Mouse (Mus musculus): ENCODE data around the gene Grb10. TPM values are rescaled to one million over a fixed set of nuclear protein-coding genes. Genes with fewer than 3 reads are reported as not detected.

Grb10 gene
- polyA plus RNA-seq, 1 experiment from 2014 or later = 121 TPM

GRCm38 (mm10) chr11:11892993-11893602, 145.4 kb downstream of the Grb10 start:
- no peak for DNase-seq
- H3K4me3 ChIP-seq (ENCODE audit: low read depth, low read length) = no peak overlapping the region
- H3K9me3 ChIP-seq (ENCODE audit: low read length) = peaks cover 4% of the 10 kb centered on the region
- no peak for ATAC-seq
- H3K4me1 ChIP-seq (ENCODE audit: insufficient read depth) = peaks cover 7% of the 10 kb centered on the region
- WGBS (ENCODE audit: insufficient replicate concordance) = 56% methylated on average over 10 of the region's 10 CpGs
- H3K27me3 ChIP-seq (ENCODE audit: insufficient read depth, low read length) = no peaks in the 10 kb centered on the region
- no peak overlapping the region for H3K9ac ChIP-seq (replicated peaks)
- H3K4me2 ChIP-seq (ENCODE audit: low read depth, low read length) = no peak overlapping the region
- H3K36me3 ChIP-seq (replicated peaks; ENCODE audit: insufficient read depth, low read length) = no peaks in the 10 kb centered on the region; the same call in 1 of the 2 replicates
- TF ChIP-seq EP300 (IDR thresholded peaks at IDR 0.05; ENCODE audit: low read depth) = no peak
- no peak overlapping the region for H3K27ac ChIP-seq (ENCODE audit: low read depth)

GRCm38 (mm10) chr11:11891832-11892231, 146.7 kb downstream of the Grb10 start:
- Histone ChIP-seq H3K27me3 (ENCODE audit: insufficient read depth, low read length) (no peaks in the 10 kb centered on the region), H3K4me2 (ENCODE audit: low read depth, low read length) (no peak overlapping the region), H3K9me3 (ENCODE audit: low read length) (peaks cover 4% of the 10 kb centered on the region), H3K27ac (ENCODE audit: low read depth) (no peak overlapping the region), H3K9ac (replicated peaks) (no peak overlapping the region), H3K36me3 (replicated peaks; ENCODE audit: insufficient read depth, low read length) (no peaks in the 10 kb centered on the region; the same call in 1 of the 2 replicates), H3K4me1 (ENCODE audit: insufficient read depth) (peaks cover 14% of the 10 kb centered on the region), H3K4me3 (ENCODE audit: low read depth, low read length) (no peak overlapping the region)
- ATAC-seq (no peak), DNase-seq (no peak)
- TF ChIP-seq EP300 (IDR thresholded peaks at IDR 0.05; ENCODE audit: low read depth) (no peak), CTCF (IDR thresholded peaks at IDR 0.05; ENCODE audit: low read depth) (no peak)

GRCm38 (mm10) chr11:11890139-11890741, 148.2 kb downstream of the Grb10 start:
- ATAC-seq = no peak

GRCm38 (mm10) chr11:11888727-11889126, 149.8 kb downstream of the Grb10 start:
- no peaks in the 10 kb centered on the region; the same call in 1 of the 2 replicates for H3K36me3 ChIP-seq (replicated peaks; ENCODE audit: insufficient read depth, low read length)
- no peak overlapping the region for H3K4me2 ChIP-seq (ENCODE audit: low read depth, low read length)
- DNase-seq = no peak
- no peak for TF ChIP-seq EP300 (IDR thresholded peaks at IDR 0.05; ENCODE audit: low read depth)
- no peak for TF ChIP-seq CTCF (IDR thresholded peaks at IDR 0.05; ENCODE audit: low read depth)
- H3K4me1 ChIP-seq (ENCODE audit: insufficient read depth) = peaks cover 35% of the 10 kb centered on the region
- peaks cover 4% of the 10 kb centered on the region for H3K9me3 ChIP-seq (ENCODE audit: low read length)
- H3K27ac ChIP-seq (ENCODE audit: low read depth) = no peak overlapping the region; the same call in 1 of the 2 replicates
- no peak overlapping the region for H3K4me3 ChIP-seq (ENCODE audit: low read depth, low read length)
- 48% methylated on average over 3 of the region's 3 CpGs for WGBS (ENCODE audit: insufficient replicate concordance)
- no peak overlapping the region for H3K9ac ChIP-seq (replicated peaks)
- no peaks in the 10 kb centered on the region for H3K27me3 ChIP-seq (ENCODE audit: insufficient read depth, low read length)
- no peak for ATAC-seq

More at GRCm38 (mm10) chr11:11890139-11890741, 148.2 kb downstream of the Grb10 start:
- DNase-seq = no peak
- Histone ChIP-seq H3K27ac (ENCODE audit: low read depth) (no peak overlapping the region), H3K9ac (replicated peaks) (no peak overlapping the region), H3K36me3 (replicated peaks; ENCODE audit: insufficient read depth, low read length) (no peaks in the 10 kb centered on the region; the same call in 1 of the 2 replicates), H3K27me3 (ENCODE audit: insufficient read depth, low read length) (no peaks in the 10 kb centered on the region), H3K9me3 (ENCODE audit: low read length) (peaks cover 4% of the 10 kb centered on the region), H3K4me3 (ENCODE audit: low read depth, low read length) (no peak overlapping the region), H3K4me2 (ENCODE audit: low read depth, low read length) (no peak overlapping the region), H3K4me1 (ENCODE audit: insufficient read depth) (peaks cover 27% of the 10 kb centered on the region)
- 73% methylated on average over 10 of the region's 10 CpGs for WGBS (ENCODE audit: insufficient replicate concordance)
- TF ChIP-seq EP300 (IDR thresholded peaks at IDR 0.05; ENCODE audit: low read depth) = no peak
- no peak for TF ChIP-seq CTCF (IDR thresholded peaks at IDR 0.05; ENCODE audit: low read depth)

GRCm38 (mm10) chr11:11888051-11888450, 150.4 kb downstream of the Grb10 start:
- H3K4me1 ChIP-seq (ENCODE audit: insufficient read depth) = peaks cover 35% of the 10 kb centered on the region
- no peak for DNase-seq
- 59% methylated on average over 3 of the region's 3 CpGs for WGBS (ENCODE audit: insufficient replicate concordance)

GRCm38 (mm10) chr11:11886403-11886998, 152.0 kb downstream of the Grb10 start:
- no peak overlapping the region for H3K27ac ChIP-seq (ENCODE audit: low read depth)
- ATAC-seq = no peak

More at GRCm38 (mm10) chr11:11888051-11888450, 150.4 kb downstream of the Grb10 start:
- ATAC-seq = no peak
- TF ChIP-seq CTCF (IDR thresholded peaks at IDR 0.05; ENCODE audit: low read depth) (no peak), EP300 (IDR thresholded peaks at IDR 0.05; ENCODE audit: low read depth) (no peak)
- Histone ChIP-seq H3K27me3 (ENCODE audit: insufficient read depth, low read length) (no peaks in the 10 kb centered on the region), H3K4me3 (ENCODE audit: low read depth, low read length) (no peak overlapping the region), H3K4me2 (ENCODE audit: low read depth, low read length) (no peak overlapping the region), H3K27ac (ENCODE audit: low read depth) (no peak overlapping the region), H3K36me3 (replicated peaks; ENCODE audit: insufficient read depth, low read length) (no peaks in the 10 kb centered on the region; the same call in 1 of the 2 replicates), H3K9me3 (ENCODE audit: low read length) (peaks cover 4% of the 10 kb centered on the region), H3K9ac (replicated peaks) (no peak overlapping the region)

More at GRCm38 (mm10) chr11:11886403-11886998, 152.0 kb downstream of the Grb10 start:
- Histone ChIP-seq H3K9me3 (ENCODE audit: low read length) (peaks cover 4% of the 10 kb centered on the region), H3K27me3 (ENCODE audit: insufficient read depth, low read length) (no peaks in the 10 kb centered on the region), H3K4me2 (ENCODE audit: low read depth, low read length) (peak overlapping the region; percentile 24; the same call in 1 of the 2 replicates), H3K4me3 (ENCODE audit: low read depth, low read length) (no peak overlapping the region), H3K9ac (replicated peaks) (no peak overlapping the region), H3K4me1 (ENCODE audit: insufficient read depth) (peaks cover 40% of the 10 kb centered on the region), H3K36me3 (replicated peaks; ENCODE audit: insufficient read depth, low read length) (no peaks in the 10 kb centered on the region; the same call in 1 of the 2 replicates)
- 19% methylated on average over 4 of the region's 4 CpGs for WGBS (ENCODE audit: insufficient replicate concordance)
- TF ChIP-seq CTCF (IDR thresholded peaks at IDR 0.05; ENCODE audit: low read depth) (no peak), EP300 (IDR thresholded peaks at IDR 0.05; ENCODE audit: low read depth) (peak; percentile 33; the same call in 1 of the 2 replicates)
- DNase-seq = no peak

All from liver, postnatal 0 days (tissue).